8 mouse cellular contexts compared by ENCODE assay signal in genomic region chr15:97963989-97964835, GRCm38 (mm10). TPM values are rescaled to one million over a fixed set of nuclear protein-coding genes. Genes with fewer than 3 reads are reported as not detected.
DNase-seq lines count a peak whose midpoint lies in the region; ATAC-seq lines count a peak whose summit lies in the region.

TSS of gene Tmem106c (plus strand) at chr15:97964200.

- H3K9me3 ChIP-seq in megakaryocyte, embryonic 14.5 days = no peaks in the 10 kb centered on the region

- H3K4me3 ChIP-seq in megakaryocyte, embryonic 14.5 days (replicated peaks) = peak within 1 kb of the TSS; percentile 97

- H3K27me3 ChIP-seq in megakaryocyte, embryonic 14.5 days (replicated peaks) = no peaks in the 10 kb centered on the region

- H3K4me1 ChIP-seq in megakaryocyte, embryonic 14.5 days = peaks cover 14% of the 10 kb centered on the region

- peak; percentile 97 for ATAC-seq in common myeloid progenitor, adult 5-6 weeks (replicated peaks; ENCODE audit: low read depth, poor library complexity, severe bottlenecking)

- DNase-seq in ZHBTc4 (ENCODE audit: low read depth, low spot score) = peak; percentile 96
- DNase-seq in gastrocnemius, adult 8-10 months (ENCODE audit: low spot score in 2 of 2) = peak; percentile 77 to 85
- peak; percentile 92 for DNase-seq in hindlimb bud, embryonic 11.5 days (ENCODE audit: extremely low spot score, low read depth, low spot score)
- DNase-seq in left cerebral cortex, adult 8-10 months (ENCODE audit: low spot score in 2 of 2) = peak; percentile 87
- DNase-seq in right cerebral cortex, postnatal 10 days (ENCODE audit: low spot score in 2 of 2) = peak; percentile 90 to 94
- DNase-seq in urinary bladder, postnatal 25 days (ENCODE audit: low spot score) = peak; percentile 94

- peaks cover 11% of the 10 kb centered on the region for H3K36me3 ChIP-seq in megakaryocyte, embryonic 14.5 days (replicated peaks; ENCODE audit: low read length)

RNA-seq across cellular contexts. Expression of gene Tmem106c, which starts in this region (rescaled TPM):
- total RNA-seq in common myeloid progenitor, adult 5-6 weeks (2017) = 26.4 and 40.0 TPM in 2 replicates
- total RNA-seq in gastrocnemius, adult 8-10 months (2022) = 1 to 10 TPM; 4.3 to 8.5 (median 6.5) TPM
- total RNA-seq in left cerebral cortex, adult 8-10 months (2022) = 10 to 100 TPM; 32.2 to 37.7 (median 34.1) TPM
- polyA plus RNA-seq in megakaryocyte, embryonic 14.5 days (2012; ENCODE audit: insufficient read depth, low replicate concordance) = 6.8 and 24.2 TPM in 2 replicates

Comparison
In these comparisons a context has a peak if more than half of its experiments do, and no peak if none do; other contexts are left out.
1. Peak in every context shown above with its lines: DNase-seq, ATAC-seq and H3K4me3 ChIP-seq.